Comparison of ENCODE assay signal across 8 mouse cellular contexts in genomic region chr4:136145362-136145885, GRCm38 (mm10). TPM values are rescaled to one million over a fixed set of nuclear protein-coding genes. Genes with fewer than 3 reads are reported as not detected.
DNase-seq lines count a peak whose midpoint lies in the region; ATAC-seq and TF ChIP-seq lines count a peak whose summit lies in the region.

No protein-coding gene starts in this region.

- no peaks in the 10 kb centered on the region for H3K27me3 ChIP-seq in lung, embryonic 15.5 days
- H3K27me3 ChIP-seq in forebrain, embryonic 13.5 days: peaks cover 48% of the 10 kb centered on the region
- H3K27me3 ChIP-seq in limb, embryonic 13.5 days: no peaks in the 10 kb centered on the region

- H3K27ac ChIP-seq in lung, embryonic 15.5 days: peak overlapping the region; percentile 99
- peak overlapping the region; percentile 27; the same call in 1 of the 2 replicates for H3K27ac ChIP-seq in forebrain, embryonic 13.5 days
- peak overlapping the region; percentile 99 for H3K27ac ChIP-seq in limb, embryonic 13.5 days
- no peak overlapping the region; the same call in 1 of the 2 replicates for H3K27ac ChIP-seq in olfactory bulb, adult 2 months (ENCODE audit: insufficient read depth, low read depth, low read length)

- TF ChIP-seq POLR2A in olfactory bulb, adult 2 months (IDR thresholded peaks at IDR 0.05; ENCODE audit: insufficient read depth, low read depth, low read length): no peak

- no peaks in the 10 kb centered on the region for H3K9me3 ChIP-seq in lung, embryonic 15.5 days
- H3K9me3 ChIP-seq in forebrain, embryonic 13.5 days (replicated peaks): no peaks in the 10 kb centered on the region
- H3K9me3 ChIP-seq in limb, embryonic 13.5 days: no peaks in the 10 kb centered on the region

- 5% methylated on average over 11 of the region's 11 CpGs for WGBS in lung, embryonic 15.5 days
- 20% methylated on average over 11 of the region's 11 CpGs for WGBS in forebrain, embryonic 13.5 days
- 8% methylated on average over 11 of the region's 11 CpGs for WGBS in limb, embryonic 13.5 days
- WGBS in olfactory bulb, adult 2 months: 39% methylated on average over 11 of the region's 11 CpGs

- no peaks in the 10 kb centered on the region for H3K36me3 ChIP-seq in lung, embryonic 15.5 days
- H3K36me3 ChIP-seq in forebrain, embryonic 13.5 days (ENCODE audit: poor library complexity, severe bottlenecking): no peaks in the 10 kb centered on the region
- H3K36me3 ChIP-seq in limb, embryonic 13.5 days: no peaks in the 10 kb centered on the region

- H3K9ac ChIP-seq in lung, embryonic 15.5 days: peak overlapping the region; percentile 97
- peak overlapping the region; percentile 73 for H3K9ac ChIP-seq in forebrain, embryonic 13.5 days
- H3K9ac ChIP-seq in limb, embryonic 13.5 days: peak overlapping the region; percentile 92

- no peak for ATAC-seq in lung, embryonic 15.5 days (ENCODE audit: borderline replicate concordance, extremely low read depth, low FRiP score, low TSS enrichment)
- ATAC-seq in forebrain, embryonic 13.5 days: no peak
- no peak for ATAC-seq in limb, embryonic 13.5 days (ENCODE audit: low FRiP score, low read depth)

- H3K4me3 ChIP-seq in lung, embryonic 15.5 days: peak overlapping the region; percentile 92
- H3K4me3 ChIP-seq in forebrain, embryonic 13.5 days: peak overlapping the region; percentile 52
- peak overlapping the region; percentile 66 for H3K4me3 ChIP-seq in limb, embryonic 13.5 days
- peak overlapping the region; percentile 14 for H3K4me3 ChIP-seq in olfactory bulb, adult 2 months (ENCODE audit: insufficient read depth, low read depth, low read length)

- peak overlapping the region; percentile 61 for H3K4me2 ChIP-seq in lung, embryonic 15.5 days
- H3K4me2 ChIP-seq in forebrain, embryonic 13.5 days: peak overlapping the region; percentile 92
- H3K4me2 ChIP-seq in limb, embryonic 13.5 days (replicated peaks): peak overlapping the region; percentile 75

- H3K4me1 ChIP-seq in lung, embryonic 15.5 days: peaks cover 60% of the 10 kb centered on the region
- H3K4me1 ChIP-seq in forebrain, embryonic 13.5 days: peaks cover 63% of the 10 kb centered on the region
- H3K4me1 ChIP-seq in limb, embryonic 13.5 days: peaks cover 72% of the 10 kb centered on the region
- H3K4me1 ChIP-seq in olfactory bulb, adult 2 months (ENCODE audit: control insufficient read depth, insufficient read depth, low read length): peaks cover 30% of the 10 kb centered on the region

- no peak for TF ChIP-seq CTCF in olfactory bulb, adult 2 months (IDR thresholded peaks at IDR 0.05; ENCODE audit: insufficient read depth, low read depth, low read length)

- DNase-seq in lung, adult 18-20 months: no peak
- DNase-seq in right cerebral cortex, postnatal 4 days: no peak
- no peak for DNase-seq in urinary bladder, postnatal 36 days (ENCODE audit: low spot score in 2 of 2)
- DNase-seq in cerebellum, adult 9-11 months: no peak

RNA-seq across cellular contexts. Expression of gene Id3, which starts 2.1 kb away (rescaled TPM):
- polyA plus RNA-seq in lung, embryonic 15.5 days (2015; fragmentation: Nextera tagmentation; extraction: Ambion mirVana): 498 and 529 TPM in 2 replicates
- 90.9 and 119 TPM in 2 replicates for polyA plus RNA-seq in forebrain, embryonic 13.5 days (2015; fragmentation: Nextera tagmentation; extraction: Ambion mirVana)
- 736 and 770 TPM in 2 replicates for polyA plus RNA-seq in limb, embryonic 13.5 days (2015; fragmentation: Nextera tagmentation; extraction: Ambion mirVana)
- polyA plus RNA-seq in olfactory bulb, adult 2 months (2012; ENCODE audit: insufficient read depth, insufficient read length, low replicate concordance, missing spikeins): not detected in 2 replicates

RNA-seq across cellular contexts. Expression of gene E2f2, which starts 26.8 kb away (rescaled TPM):
- polyA plus RNA-seq in lung, embryonic 15.5 days (2015; fragmentation: Nextera tagmentation; extraction: Ambion mirVana): 13.7 and 16.1 TPM in 2 replicates
- 9.7 and 11.3 TPM in 2 replicates for polyA plus RNA-seq in forebrain, embryonic 13.5 days (2015; fragmentation: Nextera tagmentation; extraction: Ambion mirVana)
- 7.9 and 8.7 TPM in 2 replicates for polyA plus RNA-seq in limb, embryonic 13.5 days (2015; fragmentation: Nextera tagmentation; extraction: Ambion mirVana)
- 129 TPM in 1 of 2 replicates, not detected in the other for polyA plus RNA-seq in olfactory bulb, adult 2 months (2012; ENCODE audit: insufficient read depth, insufficient read length, low replicate concordance, missing spikeins)

Comparison
In these comparisons a context has a peak if more than half of its experiments do, and no peak if none do; other contexts are left out.
1. H3K4me3 ChIP-seq: peak in every context shown above with its lines; median percentile 92 in lung, embryonic 15.5 days; 66 in limb, embryonic 13.5 days; 52 in forebrain, embryonic 13.5 days; 14 in olfactory bulb, adult 2 months.
2. RNA of gene Id3, which starts 2.1 kb away (polyA plus RNA-seq): 736 to 770 TPM in limb, embryonic 13.5 days, 498 to 529 TPM in lung, embryonic 15.5 days and 90.9 to 119 TPM in forebrain, embryonic 13.5 days; not detected in olfactory bulb, adult 2 months; every median in the first group is over 10 times any median in the second.
3. Peak in every context shown above with its lines, with median percentiles within 50 percentile points of each other: H3K4me2 ChIP-seq and H3K9ac ChIP-seq.